Mouse (Mus musculus) layer of hippocampus, adult 8-10 months (tissue): ENCODE data around the gene Copg1. TPM values are rescaled to one million over a fixed set of nuclear protein-coding genes. Genes with fewer than 3 reads are reported as not detected.
"Not testable (repeated sequence)": the region's sequence is repeated elsewhere in the genome, so short reads cannot be mapped to it uniquely, and the experiment has no call there.

Experiments used
- DNase-seq, 2 experiments: peaks; one replicate each; pipeline ENCODE4 v3.0.0; 2022; ENCODE audit warnings: low spot score in 2 of 2
- total RNA-seq, 4 experiments: library from RNA; stranded (reverse); gene quantifications; 2 replicates each; pipeline ENCODE4 v1.2.4; 2022

Copg1 gene
- total RNA-seq, 4 experiments from 2014 or later, result 243 to 262 (median 251) TPM

- DNase-seq, result no peak
Observed at GRCm38 (mm10) chr6:87875562-87875961, 12.1 kb upstream of the Copg1 start.

GRCm38 (mm10) chr6:87876068-87876643 lies 11.5 kb upstream of the Copg1 start:
- DNase-seq, result no peak

- DNase-seq, result no peak
Observed at GRCm38 (mm10) chr6:87879010-87879409, 8.6 kb upstream of the Copg1 start.

GRCm38 (mm10) chr6:87879628-87880027 lies 8.0 kb upstream of the Copg1 start:
- DNase-seq, result no peak

- DNase-seq, result no peak
Observed at GRCm38 (mm10) chr6:87882221-87882620, 5.4 kb upstream of the Copg1 start.

GRCm38 (mm10) chr6:87882816-87883215 lies 4.8 kb upstream of the Copg1 start:
- peak; percentile 70 to 81 for DNase-seq

- DNase-seq, result no peak
Observed at GRCm38 (mm10) chr6:87886721-87887120, 893 bp upstream of the Copg1 start.

- no peak for DNase-seq
Observed at GRCm38 (mm10) chr6:87893931-87894330, 6.3 kb downstream of the Copg1 start.

GRCm38 (mm10) chr6:87898028-87898427 lies 10.4 kb downstream of the Copg1 start:
- peak; percentile 43 to 57 for DNase-seq

- no peak for DNase-seq
Observed at GRCm38 (mm10) chr6:87906632-87907031, 19.0 kb downstream of the Copg1 start.

GRCm38 (mm10) chr6:87909181-87909580 lies 21.6 kb downstream of the Copg1 start:
- no peak for DNase-seq

- DNase-seq, result no peak
Observed at GRCm38 (mm10) chr6:87911559-87911958, 23.9 kb downstream of the Copg1 start.

GRCm38 (mm10) chr6:87913661-87914325 lies 26.2 kb downstream of the Copg1 start, which contains the start of gene Hmces:
TSS of gene Hmces (plus strand) at chr6:87913935.
- peak in 1 of 2 experiments; percentile 44 for DNase-seq

- peak in 1 of 2 experiments; percentile 19 for DNase-seq
Observed at GRCm38 (mm10) chr6:87914326-87915102, 26.9 kb downstream of the Copg1 start.

- no peak for DNase-seq
Observed at GRCm38 (mm10) chr6:87915939-87916338, 28.3 kb downstream of the Copg1 start.

GRCm38 (mm10) chr6:87921201-87921600 lies 33.6 kb downstream of the Copg1 start:
- DNase-seq, result no peak

- DNase-seq, result no peak
Observed at GRCm38 (mm10) chr6:87923624-87924023, 36.0 kb downstream of the Copg1 start.

GRCm38 (mm10) chr6:87935037-87935436 lies 47.4 kb downstream of the Copg1 start:
- no peak for DNase-seq

GRCm38 (mm10) chr6:87937178-87937788 lies 49.7 kb downstream of the Copg1 start:
- no peak for DNase-seq

- no peak for DNase-seq
Observed at GRCm38 (mm10) chr6:87938941-87939340, 51.3 kb downstream of the Copg1 start.

- no peak for DNase-seq
Observed at GRCm38 (mm10) chr6:87942179-87942578, 54.6 kb downstream of the Copg1 start.

GRCm38 (mm10) chr6:87962457-87962856 lies 74.8 kb downstream of the Copg1 start:
- DNase-seq, result not testable (repeated sequence)
